Mouse (Mus musculus): ENCODE measurements at regions not wholly inside any gene's neighbourhood (a gene's known extent, or its start where the extent isn't known, plus 50 kb on each side); places are given as distances from the start of the nearest gene placed in this dataset.
A peak's percentile ranks its signal among the peaks of the same experiment; 100 is the strongest.

- DNase-seq: peak; percentile 64
Observed at GRCm38 (mm10) chr6:32739162-32739745, 151.3 kb upstream of the Plxna4 start.

DNA sequence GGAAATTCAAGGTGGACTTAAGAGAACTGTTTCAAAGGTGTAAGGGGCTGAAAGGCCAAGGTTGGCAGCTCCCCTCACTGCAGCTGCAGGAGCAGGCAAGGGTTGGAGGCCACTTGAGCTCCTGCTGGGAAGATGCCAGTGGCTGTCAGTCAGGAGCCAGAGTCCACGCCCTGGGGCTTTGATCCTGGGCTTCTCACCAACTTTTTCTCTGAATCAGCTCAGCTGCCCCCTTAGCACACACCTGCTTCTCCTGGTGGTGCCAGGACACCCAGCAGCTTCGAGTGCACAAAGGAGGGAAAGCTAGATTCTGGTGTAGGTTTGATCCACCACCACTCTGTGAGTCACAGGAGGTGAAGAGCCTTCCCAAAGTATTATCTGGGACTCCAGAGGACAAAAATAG, 140.7 kb upstream of the Plxna4 start:
- no peak for DNase-seq

DNA sequence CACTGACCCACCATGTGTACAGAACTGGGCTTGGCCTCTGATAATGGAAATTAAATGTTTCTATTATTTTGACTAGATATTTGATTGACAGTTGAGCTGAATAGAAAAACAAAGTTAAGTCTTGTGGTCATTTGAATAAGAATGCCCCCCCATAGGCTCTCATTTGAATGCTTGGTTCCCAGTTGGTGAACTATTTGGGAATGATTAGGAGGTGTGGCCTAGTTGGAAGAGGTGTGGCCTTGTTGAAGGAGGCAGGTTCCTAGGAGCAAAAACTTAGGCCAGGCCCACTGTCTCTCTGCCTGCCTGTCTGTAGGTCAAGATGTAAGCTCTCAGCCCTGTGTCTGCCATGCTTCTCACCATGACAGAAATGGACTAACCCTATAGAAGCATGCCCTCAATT, 138.6 kb upstream of the Plxna4 start:
- no peak for DNase-seq

DNA sequence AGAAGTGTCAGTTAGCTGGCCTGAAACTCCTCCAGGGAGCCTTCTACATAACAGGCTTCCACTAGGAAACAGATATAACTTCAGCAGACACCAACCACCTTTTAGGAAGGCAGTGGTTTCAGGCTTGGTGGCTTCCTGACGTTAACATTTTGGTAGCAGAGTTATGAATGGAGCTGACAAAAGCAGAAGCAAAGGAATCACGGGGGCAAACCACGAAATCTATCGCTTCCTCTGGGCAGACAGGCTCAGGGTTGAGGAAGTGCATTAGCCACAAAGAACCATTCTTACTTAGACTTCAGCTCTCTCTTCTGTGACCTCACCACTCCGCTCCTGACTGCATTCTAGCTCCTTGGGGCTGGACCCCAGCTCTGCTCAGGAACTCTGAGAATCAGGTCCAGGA, 129.9 kb upstream of the Plxna4 start:
- no peak for DNase-seq

GRCm38 (mm10) chr6:32715137-32715536, 127.1 kb upstream of the Plxna4 start:
- DNase-seq: no peak

- DNase-seq: no peak
Observed at GRCm38 (mm10) chr6:32710208-32710607, 122.2 kb upstream of the Plxna4 start.

DNA sequence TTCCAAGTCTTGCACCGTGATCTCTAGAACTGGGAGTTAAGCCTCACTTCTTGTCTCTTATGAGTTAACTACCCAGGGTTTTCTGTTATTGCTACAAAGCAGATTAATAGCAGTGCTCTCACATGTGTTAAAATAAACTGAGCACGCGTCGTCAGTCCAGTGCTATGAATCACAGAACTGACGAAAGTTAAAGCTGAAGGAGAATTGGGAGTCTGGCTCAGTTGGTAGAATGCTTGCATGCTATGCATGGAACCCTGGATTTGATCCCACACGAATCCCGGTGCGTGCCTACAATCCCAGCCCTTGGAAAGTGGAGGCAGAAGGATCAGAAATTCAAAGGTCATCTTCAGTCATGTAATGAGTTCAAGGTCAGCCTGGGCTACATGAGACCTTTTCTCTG, 121.6 kb upstream of the Plxna4 start:
- no peak for DNase-seq

DNA sequence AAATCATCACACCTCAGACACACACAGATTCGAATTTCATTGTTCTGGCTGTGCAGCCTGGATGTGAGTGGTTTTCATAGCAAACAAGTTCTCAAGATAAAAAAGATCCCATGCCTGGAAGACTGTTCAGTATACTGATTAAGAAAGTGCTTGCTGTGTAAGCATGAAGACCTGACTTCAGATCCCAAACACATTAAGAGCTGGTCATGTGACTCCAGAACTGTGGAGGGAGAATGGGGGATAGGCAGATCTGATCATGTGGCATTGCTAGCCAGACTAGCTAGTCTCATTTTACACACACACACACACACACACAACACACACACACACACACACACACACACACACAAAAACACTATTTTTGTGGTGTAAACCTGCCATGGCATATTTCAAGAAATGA, 119.4 kb upstream of the Plxna4 start:
- DNase-seq: no peak

DNA sequence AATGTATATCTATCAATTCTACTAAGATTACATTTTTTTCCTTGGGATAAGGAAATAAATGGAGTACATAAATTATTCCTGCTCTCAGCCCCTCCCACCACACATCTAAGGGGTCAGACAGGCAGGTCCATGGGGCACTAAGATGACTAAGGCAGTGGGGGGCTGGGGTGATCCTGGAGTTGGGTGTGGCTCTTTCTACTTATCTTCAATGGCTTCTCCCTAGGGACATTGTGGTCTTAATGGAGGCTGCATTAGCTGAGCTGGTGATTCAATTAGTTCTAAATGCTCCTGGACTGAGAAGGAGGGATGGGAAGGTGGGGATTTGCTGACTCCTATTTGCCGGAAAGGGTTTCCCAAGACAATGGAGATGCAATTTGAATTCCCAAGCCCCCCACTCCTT, 118.4 kb upstream of the Plxna4 start:
- DNase-seq: no peak

GRCm38 (mm10) chr6:32703466-32703865, 115.5 kb upstream of the Plxna4 start:
- no peak for DNase-seq

GRCm38 (mm10) chr6:32702245-32702791, 114.3 kb upstream of the Plxna4 start:
- no peak for DNase-seq

DNA sequence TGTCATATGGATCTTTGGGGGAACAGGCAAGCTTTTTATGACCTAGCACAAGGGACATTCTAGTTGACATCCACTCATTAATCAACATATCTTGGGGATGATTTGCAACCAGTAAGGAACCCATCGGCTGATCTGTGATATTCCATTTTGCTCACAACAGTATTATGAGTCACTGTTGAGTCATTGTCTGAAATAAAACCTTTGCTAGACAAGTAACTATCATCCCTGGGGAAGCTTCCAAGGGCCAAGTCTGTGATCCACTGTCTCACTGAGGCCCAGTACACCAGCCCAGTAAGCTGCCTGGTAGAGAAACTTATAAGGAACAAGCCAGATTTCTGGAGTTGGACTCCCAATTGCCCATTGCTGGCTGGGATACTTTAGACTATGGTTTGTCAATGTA, 111.8 kb upstream of the Plxna4 start:
- DNase-seq: no peak

- no peak for DNase-seq
Observed at GRCm38 (mm10) chr6:32697771-32698270, 109.8 kb upstream of the Plxna4 start.

DNA sequence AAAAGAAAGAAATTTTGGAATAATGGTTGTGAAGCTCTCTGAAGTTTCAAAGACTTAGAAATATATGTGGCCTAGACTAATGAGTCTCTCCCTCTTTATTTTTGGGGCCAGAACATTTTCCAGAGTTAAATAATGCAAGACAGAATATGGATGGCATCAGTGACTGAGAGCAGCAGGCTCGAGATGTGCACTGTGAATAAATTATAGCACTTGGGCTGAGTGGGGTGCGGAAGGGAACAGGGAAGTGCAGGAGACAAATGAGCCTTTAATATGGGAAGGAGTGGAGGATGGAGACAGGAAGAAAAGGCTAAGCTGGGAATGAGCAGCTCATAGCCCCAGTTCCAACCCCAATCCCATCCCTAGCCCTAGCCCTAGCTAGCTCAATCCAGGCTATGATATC, 108.0 kb upstream of the Plxna4 start:
- no peak for DNase-seq

DNA sequence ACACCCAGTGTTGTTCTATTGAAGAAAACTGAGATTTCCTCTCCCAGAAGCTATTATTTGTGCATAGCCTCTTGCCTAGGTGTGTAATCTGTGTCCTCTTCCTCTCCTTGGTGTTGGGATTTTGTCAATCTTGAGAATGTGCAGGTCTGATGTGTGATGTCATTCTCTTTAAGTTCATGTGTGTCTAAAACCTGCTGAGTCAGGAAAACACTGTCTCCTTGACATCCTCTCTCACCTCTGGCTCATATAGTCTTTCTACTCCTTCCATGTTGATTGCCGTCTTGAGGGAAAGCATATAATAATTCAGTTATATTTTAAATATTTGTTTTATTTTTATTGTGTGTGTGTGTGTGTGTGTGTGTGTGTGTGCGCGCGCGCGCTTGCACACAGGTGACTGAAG, 84.6 kb upstream of the Plxna4 start:
- no peak for DNase-seq

- DNase-seq: no peak
Observed at GRCm38 (mm10) chr6:32659743-32660142, 71.8 kb upstream of the Plxna4 start.

- no peak for DNase-seq
Observed at GRCm38 (mm10) chr6:32657378-32657777, 69.4 kb upstream of the Plxna4 start.

- no peak for DNase-seq
Observed at GRCm38 (mm10) chr6:32654188-32654587, 66.2 kb upstream of the Plxna4 start.

DNA sequence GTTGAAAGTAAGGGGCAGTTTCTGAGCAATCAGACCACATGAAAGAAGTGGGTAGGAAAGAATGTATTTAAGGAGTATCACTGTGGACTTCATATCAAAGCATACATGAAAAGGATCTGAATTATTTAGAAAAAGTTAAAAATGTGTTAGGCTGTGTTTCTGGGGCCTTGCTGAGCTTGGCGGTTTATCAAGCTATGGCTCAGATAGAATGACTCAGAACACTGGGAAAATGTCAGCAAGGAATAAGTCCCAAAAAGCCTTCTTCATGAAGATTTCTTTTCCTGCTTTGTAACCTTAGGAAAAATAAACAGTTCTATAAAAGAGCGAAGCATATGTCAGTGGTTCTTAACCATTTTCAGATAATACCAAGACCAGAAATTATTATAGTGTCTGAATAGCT, 56.0 kb upstream of the Plxna4 start:
- no peak for DNase-seq

- DNase-seq: peak; percentile 42
Observed at GRCm38 (mm10) chr6:32638843-32639242, 50.9 kb upstream of the Plxna4 start.

All from right cerebral cortex, postnatal 25 days (tissue).